Mouse (Mus musculus) splenic B cell, adult 2 months (primary cell): Measurements from ENCODE around the gene Arsg.

Experiments used
- DNase-seq: peaks from one replicate; pipeline ENCODE4 v3.0.0-alpha.2; 2011; ENCODE audit warnings: low read depth, low spot score
- H3K27me3 ChIP-seq: 2 replicates; pipeline ENCODE4 v1.6.1; 2012; ENCODE audit warnings: mild to moderate bottlenecking, low read length, moderate library complexity, mixed read lengths; ENCODE audit not compliant: control insufficient read depth, poor library complexity, insufficient read depth, severe bottlenecking
- H3K36me3 ChIP-seq: 2 replicates; pipeline ENCODE4 v1.6.1; 2012; ENCODE audit warnings: mild to moderate bottlenecking, low read length, moderate library complexity, mixed read lengths; ENCODE audit not compliant: control insufficient read depth, poor library complexity, insufficient read depth, severe bottlenecking

The Arsg gene

DNA sequence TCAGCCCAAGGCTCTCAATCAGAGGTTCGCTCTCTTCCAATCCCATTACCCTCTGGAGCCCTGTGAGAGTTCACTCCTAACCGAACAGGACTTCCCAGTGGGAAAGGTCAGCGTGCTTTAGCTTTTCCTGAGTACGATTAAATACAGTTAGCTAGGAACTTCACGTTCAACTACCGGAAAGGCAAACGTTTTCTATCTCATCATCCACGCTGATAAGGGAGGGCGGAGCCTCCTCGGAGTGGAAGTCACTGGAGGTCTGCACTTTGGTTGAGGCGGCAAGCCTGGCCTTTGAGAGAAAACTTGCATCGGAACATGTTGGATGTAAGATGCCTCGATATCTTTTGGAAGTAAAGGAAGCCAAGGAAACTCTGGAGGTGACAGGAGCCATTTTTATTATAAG lies 113.8 kb downstream of the Arsg start:
- Histone ChIP-seq H3K27me3 (no peaks in the 10 kb centered on the region), H3K36me3 (no peaks in the 10 kb centered on the region)
- no peak for DNase-seq

DNA sequence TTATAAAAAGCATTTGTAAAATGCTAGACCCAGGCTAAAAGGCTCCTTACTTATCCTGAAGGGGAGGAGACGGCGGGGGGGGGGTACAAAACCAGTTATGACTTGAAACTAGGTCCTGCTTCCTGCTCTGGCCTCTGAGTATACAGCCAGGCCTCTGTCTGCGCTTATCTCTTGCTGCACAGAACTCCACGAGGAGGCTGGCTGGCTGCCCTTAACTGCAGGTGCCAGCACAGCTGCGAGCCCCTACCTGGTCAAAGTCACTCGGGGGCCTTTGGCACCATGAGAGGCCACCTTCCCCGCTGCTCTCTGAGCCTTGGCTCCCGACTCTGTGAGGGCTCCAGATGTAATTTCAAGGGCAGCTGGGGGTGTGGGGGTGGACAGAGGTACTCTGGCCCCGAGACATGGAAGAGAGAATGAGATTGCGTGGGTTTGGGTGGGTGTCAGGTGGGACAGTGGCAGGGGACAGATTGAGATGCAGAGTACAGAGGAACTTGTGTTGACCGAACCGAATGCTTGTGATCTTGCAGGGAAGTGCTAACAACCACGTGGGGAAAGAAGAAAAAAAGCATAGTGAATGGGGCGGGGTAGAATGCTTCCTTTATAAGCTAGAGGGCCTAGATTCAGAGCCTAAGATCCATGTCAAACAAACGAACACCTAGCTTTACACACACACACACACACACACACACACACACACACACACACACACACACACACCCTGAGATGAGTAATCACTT lies 114.6 kb downstream of the Arsg start:
- Histone ChIP-seq H3K27me3 (no peaks in the 10 kb centered on the region), H3K36me3 (no peaks in the 10 kb centered on the region)
- no peak for DNase-seq

- Histone ChIP-seq H3K36me3 (no peaks in the 10 kb centered on the region), H3K27me3 (no peaks in the 10 kb centered on the region)
- DNase-seq: no peak
Measured at GRCm38 (mm10) chr11:109590012-109590411, 116.8 kb downstream of the Arsg start.

DNA sequence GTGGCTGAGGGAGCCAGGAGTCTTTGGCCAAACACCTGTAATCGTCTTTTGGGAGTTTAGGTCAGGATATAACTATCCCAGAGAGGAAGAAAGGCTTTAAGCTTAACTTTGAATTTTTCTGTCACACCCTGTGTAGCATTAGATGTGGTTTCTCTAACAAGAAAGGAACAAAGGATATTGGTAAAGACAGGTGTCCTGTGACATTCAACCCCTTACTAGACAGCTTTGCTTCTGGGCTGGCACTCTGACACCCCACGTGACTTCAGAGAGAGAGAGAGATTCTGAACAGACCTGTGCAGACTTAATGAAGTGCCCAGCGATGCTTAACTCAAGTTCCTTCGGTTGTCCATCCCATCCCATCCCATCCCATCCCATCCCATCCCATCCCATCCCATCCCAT lies 118.3 kb downstream of the Arsg start:
- no peaks in the 10 kb centered on the region for H3K27me3 ChIP-seq
- no peaks in the 10 kb centered on the region for H3K36me3 ChIP-seq
- no peak for DNase-seq

GRCm38 (mm10) chr11:109593200-109593981 lies 120.2 kb downstream of the Arsg start:
- no peaks in the 10 kb centered on the region for H3K27me3 ChIP-seq
- DNase-seq: no peak

GRCm38 (mm10) chr11:109594761-109595160 lies 121.6 kb downstream of the Arsg start:
- Histone ChIP-seq H3K27me3 (no peaks in the 10 kb centered on the region), H3K36me3 (no peaks in the 10 kb centered on the region)
- no peak for DNase-seq

More at GRCm38 (mm10) chr11:109593200-109593981, 120.2 kb downstream of the Arsg start:
- no peaks in the 10 kb centered on the region for H3K36me3 ChIP-seq

DNA sequence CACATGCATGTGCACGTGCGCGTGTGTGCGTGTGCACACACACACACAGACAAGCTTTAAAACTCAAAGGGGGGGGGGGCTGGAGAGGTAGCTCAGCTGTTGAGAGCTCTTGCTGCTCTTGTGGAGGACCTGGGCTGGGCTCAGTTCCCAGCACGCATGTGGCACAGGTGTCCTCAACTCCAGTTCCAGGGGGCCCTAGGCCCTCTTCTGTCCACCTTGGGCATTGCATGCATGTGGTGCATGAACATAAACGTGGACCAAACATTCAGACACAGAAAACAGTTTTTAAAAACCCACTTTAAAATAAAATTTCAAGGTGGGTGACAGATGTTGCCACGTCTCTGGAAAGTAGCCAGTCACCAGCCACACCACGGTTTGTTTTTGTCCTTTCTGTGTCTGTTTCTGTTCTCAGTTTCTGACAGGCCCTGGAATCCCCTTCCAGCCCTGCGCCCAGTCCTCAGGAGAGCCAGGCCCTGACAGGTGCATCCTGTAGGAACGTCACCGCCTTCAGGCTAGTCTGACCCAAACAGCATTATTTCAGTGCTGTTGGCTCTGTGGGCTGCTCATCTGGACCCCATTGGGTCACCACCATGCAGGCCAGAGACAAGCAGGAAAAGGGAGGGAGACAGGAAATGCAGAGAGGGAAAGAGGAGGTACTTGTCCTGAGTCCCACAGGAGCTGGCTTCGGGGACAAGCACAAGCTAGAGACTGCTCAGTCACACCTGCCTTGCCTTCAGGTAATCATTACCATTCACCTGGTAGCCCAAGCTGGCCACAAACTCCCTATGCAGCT lies 125.8 kb downstream of the Arsg start:
- no peaks in the 10 kb centered on the region for H3K27me3 ChIP-seq
- no peak for DNase-seq
- no peaks in the 10 kb centered on the region for H3K36me3 ChIP-seq

DNA sequence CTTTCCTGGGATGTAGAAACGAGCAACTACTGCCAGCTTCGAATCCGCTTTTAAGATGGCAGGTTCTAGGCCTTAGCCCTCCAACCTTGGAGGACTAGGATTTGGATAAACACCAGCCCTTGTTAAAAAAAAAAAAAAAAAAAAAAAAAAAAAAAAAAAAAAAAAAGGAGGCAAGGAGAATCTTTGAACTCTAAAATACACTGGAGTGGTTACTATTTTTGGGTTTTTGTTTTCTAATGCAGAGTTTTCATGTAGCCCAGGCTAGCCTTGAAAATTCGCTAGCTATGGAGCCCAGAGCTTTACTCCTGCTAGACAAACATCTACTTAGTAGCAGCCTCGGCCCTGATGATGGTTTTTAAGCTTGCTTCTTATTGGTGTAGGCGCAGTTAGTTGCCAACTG lies 134.4 kb downstream of the Arsg start:
- no peaks in the 10 kb centered on the region for H3K27me3 ChIP-seq

DNA sequence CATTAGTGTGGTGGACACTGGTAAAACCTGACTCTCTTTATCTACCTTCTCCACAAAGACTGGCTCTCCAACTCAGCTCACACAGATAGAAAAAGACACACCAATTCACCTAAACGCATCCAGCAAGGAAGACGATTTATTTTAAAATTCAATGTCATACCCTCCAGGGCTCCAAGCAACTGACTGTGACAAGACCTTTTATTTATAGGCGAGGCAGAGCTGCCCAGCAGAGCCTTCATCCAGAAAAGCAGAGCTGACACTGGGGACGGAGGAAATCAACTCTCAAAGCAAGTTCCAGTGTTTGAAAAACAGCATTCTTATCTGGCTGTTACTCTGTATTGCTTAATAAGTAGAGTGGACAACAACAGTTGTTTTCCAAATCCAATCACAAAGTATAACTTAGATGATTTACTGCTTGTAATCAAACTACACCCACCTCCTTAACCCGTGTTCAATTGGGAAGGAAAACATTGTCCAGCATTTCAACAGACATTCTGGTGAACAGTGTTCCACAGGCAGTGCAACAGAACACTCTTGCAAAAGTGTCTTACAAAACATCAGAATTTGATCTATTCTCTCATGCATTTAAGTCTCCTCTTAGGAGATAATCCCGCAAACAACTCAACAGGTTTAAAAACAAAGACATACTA lies 135.9 kb downstream of the Arsg start:
- Histone ChIP-seq H3K27me3 (no peaks in the 10 kb centered on the region), H3K36me3 (no peaks in the 10 kb centered on the region)
- DNase-seq: no peak

More for the DNA sequence above, 134.4 kb downstream of the Arsg start:
- H3K36me3 ChIP-seq: no peaks in the 10 kb centered on the region
- no peak for DNase-seq

DNA sequence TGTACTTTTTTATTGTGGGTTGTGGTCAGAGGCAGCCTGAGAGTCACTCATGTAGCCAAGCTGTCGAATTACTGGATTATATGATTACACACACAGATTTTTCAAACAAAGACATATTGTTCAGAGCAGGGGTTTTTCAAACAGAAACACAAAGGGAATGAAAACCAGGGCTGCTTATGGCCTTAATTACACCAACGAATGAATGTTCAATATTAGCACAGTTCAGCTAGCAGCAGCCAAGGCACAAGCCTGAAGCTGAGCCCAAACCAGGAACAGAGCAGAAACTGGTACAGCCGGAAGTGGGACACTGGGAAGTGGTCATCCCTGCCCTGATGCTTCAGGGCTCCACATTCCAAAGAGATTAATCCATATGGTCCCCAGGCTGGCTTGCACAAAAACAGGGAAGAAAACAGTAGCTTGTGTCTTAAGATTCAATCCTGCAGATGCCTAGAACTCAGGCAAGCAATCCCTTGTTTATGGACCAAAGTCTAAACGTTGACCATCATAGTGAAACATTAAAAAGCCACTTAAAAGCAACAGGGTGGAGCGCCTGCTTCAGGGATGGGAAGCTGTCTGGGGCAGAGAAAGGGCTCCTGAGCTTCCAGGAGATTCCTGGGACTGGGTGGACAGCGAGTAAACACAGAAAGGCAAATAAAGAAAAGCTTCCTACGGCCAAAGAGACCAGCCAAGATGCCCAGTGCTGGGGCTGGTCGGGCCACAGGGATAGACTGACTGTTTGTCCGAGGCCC lies 137.0 kb downstream of the Arsg start:
- no peak for DNase-seq
- no peaks in the 10 kb centered on the region for H3K27me3 ChIP-seq
- no peaks in the 10 kb centered on the region for H3K36me3 ChIP-seq

- Histone ChIP-seq H3K36me3 (no peaks in the 10 kb centered on the region), H3K27me3 (no peaks in the 10 kb centered on the region)
- no peak for DNase-seq
Measured at GRCm38 (mm10) chr11:109610795-109611302, 137.7 kb downstream of the Arsg start.

GRCm38 (mm10) chr11:109611303-109612149 lies 138.4 kb downstream of the Arsg start, which contains the start of gene Wipi1:
Gene Wipi1 (minus strand): TSS chr11:109611967.
- H3K27me3 ChIP-seq: no peaks in the 10 kb centered on the region
- DNase-seq: peak; percentile 97
- no peaks in the 10 kb centered on the region for H3K36me3 ChIP-seq

DNA sequence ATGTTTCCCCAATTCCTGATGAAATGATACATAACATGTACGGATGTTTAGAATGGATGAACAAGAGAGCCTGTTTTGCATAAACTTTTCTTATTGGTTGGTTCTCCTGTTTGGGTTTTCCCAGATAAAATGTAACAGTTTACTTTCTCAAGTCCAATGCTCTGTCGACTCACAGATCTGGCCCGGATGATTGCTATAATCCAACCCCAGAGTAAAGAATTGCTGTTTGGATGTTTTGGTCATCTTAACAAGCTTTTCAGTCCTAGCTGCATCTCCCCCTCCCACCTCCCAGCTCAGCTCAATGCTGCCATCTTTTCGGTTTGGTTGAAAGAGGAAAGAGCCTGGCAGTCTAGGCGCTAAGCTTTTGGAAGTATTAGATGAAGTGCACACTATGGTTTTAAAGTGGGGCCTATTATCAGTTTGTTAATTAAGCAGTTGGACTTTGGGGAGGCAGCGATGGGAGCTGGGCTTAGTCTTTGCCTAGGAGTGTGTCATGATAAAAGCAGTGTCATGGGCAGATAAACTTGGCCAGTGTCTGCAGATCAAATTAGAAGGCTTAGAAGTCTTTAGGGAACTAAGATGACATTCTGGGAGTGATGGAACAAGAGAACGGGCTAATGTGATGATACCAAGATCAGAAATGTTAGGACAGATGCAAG lies 139.8 kb downstream of the Arsg start:
- no peak for DNase-seq
- Histone ChIP-seq H3K27me3 (no peaks in the 10 kb centered on the region), H3K36me3 (no peaks in the 10 kb centered on the region)
